Mouse (Mus musculus) kidney, postnatal 14 days (tissue): ENCODE measurements around the gene Zfp846.

ENCODE experiments used
- DNase-seq: peaks from one replicate; pipeline ENCODE4 v3.0.0; 2022; ENCODE audit warnings: mixed read lengths

The Zfp846 gene

GRCm38 (mm10) chr9:20638552-20638951 lies 57.5 kb downstream of the Zfp846 start:
- DNase-seq: no peak

DNA sequence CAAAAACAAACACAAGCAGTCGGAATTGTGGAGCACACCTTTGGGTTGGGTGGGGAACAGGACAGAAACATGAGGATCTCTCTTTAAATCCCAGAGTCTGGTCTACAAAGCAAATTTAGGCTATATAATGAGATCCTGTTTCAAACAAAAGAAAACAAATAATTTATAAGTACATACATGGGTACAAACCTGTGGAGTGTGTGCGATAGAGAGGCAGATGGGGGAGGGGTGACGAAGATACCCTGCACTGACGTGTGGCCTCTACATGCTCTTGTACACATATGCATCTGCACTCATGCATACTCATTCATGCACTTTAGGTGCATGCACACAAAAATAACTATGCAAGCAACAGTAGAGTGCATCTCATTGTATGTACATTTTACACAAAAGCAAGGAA lies 58.4 kb downstream of the Zfp846 start:
- no peak for DNase-seq

DNA sequence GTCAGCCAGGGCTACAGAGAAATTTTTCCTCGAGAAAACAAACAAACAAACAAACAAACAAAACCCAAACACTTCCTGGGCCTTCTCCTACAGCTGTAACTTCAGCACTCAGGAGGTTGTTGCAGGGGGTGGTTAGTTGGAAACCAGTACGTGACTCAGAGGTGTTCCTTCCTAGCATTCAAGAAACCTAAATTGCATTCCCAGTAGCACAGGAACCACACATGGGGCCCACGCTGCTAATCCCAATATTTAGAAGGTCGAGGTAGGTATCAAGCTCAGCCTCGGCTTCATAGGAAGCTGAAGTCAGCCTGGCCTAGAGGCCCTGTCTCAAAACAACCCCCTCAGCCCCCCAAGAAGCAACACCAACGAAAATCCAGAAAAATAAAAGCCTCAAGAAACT lies 60.4 kb downstream of the Zfp846 start:
- DNase-seq: no peak

DNA sequence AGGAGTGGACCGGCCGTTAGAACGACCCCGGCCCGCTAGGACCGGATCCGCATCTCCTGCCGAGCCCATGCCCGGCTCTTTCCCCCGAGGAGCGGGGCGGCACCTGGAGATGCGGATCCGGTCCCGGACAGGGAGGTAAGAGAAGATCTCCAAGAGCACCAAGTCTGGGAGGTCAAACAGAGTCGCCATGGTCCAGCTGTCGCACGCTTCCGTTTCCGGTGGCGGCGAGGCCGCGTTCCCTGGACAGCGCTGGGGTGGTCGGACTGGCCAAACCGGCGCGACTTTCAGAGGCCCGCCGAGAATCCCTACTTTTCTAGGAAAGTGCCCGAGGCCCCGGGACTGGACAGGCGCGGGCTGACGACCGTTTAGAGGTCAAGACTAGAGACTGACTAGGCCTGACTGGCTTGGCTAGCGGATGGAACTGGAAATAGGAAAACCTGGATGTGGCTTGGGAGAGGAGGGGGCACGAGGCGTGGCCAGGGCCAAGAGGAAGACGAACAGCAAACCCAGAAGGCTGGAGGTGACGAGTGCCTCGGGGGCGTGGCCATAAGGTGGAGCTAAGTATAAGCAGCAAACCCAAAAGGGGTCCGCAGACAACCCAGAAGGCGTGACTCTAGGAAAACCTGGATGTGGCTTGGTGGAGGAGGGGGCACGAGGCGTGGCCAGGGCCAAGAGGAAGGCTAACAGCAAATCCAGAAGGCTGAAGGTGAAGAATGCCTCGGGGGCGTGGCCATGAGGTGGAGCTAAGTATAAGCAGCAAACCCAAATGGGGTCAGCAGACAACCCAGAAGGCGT lies 61.2 kb downstream of the Zfp846 start, which contains the start of gene Ubl5:
Gene Ubl5, plus strand, starts transcription at position 778 of the 795 bp plus-strand sequence.
- DNase-seq: peak; percentile 94

DNA sequence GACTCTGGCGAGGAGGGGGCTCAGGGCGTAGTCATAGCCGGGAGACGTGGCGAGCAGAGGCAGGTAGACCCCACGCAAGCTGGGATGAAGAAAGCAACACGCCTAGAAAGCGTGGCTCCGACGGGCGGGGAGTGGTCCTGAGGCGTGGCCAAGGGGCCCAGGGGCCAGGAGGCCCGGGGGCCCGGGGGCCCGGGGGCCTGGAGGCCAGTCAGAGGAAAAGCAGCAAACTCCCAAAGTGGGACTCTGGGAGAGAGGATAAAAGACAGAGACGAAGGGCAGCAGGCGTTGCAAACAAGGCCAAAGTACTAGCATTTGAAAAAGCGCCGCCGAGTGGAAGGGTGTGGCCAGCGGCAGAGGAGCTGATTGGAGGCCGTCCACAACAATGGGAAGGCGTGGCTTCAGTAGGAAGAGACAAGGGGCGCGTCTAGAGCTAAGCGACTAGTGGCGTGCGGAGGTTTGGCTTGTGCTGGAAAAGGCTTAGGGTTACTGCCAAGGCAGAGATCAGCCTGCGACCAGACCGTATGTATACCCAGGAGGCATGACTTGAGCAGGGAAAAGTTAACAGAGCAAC lies 61.9 kb downstream of the Zfp846 start:
- DNase-seq: peak; percentile 91

DNA sequence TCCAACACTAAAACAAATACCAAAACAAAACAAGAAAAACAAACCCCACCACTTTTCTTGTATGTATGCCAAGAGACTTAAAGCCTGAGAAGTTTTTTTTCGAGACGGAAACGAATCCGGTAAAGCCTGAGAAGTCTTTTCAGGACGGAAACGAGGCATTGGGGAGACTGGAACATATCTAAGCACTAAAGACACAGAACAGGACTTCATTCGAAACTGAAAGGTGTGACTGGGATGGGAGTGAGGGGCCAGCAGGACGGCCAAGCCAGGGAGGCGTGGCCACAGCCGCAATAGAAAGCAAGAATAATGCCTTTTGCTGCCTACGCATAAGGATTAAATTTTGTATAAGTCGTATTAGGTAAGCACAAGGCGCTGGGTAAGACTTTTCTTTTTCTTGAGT lies 62.7 kb downstream of the Zfp846 start:
- DNase-seq: no peak

GRCm38 (mm10) chr9:20644360-20645081 lies 63.4 kb downstream of the Zfp846 start, which contains the start of gene Fbxl12:
Gene Fbxl12, minus strand, starts transcription at chr9:20644767.
- peak; percentile 83 for DNase-seq

DNA sequence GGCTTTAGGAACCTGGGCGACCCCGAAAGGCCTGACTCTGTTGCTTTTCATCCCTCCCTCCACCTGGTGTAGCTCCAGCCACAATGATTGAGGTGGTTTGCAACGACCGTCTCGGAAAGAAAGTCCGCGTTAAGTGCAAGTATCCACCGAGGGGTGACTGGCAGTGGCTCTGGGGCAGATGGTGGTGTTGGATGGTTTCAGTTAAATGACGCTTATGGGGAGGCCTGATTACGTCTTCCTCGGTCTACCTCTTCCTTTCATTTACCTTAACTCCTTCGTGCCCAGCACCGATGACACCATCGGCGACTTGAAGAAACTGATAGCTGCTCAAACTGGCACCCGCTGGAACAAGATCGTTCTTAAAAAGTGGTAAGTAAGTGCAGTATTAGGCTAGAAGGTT lies 64.0 kb downstream of the Zfp846 start:
- no peak for DNase-seq

DNA sequence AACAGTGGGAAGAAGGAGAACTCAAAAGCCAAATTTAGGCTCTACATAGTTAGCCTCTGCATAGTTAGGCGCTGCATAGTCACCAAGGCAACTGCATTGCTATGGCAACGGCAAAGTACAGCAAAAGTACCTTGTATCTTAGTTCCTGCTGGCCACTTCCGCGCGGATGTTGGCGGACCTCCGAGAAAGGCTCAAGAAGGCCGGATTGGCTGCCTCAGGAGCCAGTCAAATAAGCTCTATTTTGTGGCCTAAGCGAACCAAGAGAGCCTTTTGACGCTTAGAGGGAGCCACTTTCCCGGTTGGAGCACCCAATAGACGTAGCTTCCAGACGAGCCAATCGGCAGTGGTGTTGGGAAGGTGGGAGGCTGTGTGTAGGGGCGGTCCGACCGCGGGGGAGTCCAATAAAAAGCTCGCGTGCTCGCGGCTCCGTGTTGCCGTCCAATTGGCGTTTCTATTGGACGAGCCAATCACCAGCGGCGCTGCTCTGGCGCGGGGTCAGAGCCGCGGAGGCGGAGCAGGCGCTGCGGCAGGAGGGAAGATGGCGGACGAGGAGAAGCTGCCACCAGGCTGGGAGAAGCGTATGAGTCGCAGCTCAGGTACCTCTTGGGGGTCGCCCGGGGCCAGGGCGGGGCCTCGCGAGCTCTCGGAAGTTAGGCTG lies 70.6 kb downstream of the Zfp846 start, which contains the start of gene Pin1:
Gene Pin1, plus strand, starts transcription at position 494 of the 658 bp plus-strand sequence.
- DNase-seq: peak; percentile 100

DNA sequence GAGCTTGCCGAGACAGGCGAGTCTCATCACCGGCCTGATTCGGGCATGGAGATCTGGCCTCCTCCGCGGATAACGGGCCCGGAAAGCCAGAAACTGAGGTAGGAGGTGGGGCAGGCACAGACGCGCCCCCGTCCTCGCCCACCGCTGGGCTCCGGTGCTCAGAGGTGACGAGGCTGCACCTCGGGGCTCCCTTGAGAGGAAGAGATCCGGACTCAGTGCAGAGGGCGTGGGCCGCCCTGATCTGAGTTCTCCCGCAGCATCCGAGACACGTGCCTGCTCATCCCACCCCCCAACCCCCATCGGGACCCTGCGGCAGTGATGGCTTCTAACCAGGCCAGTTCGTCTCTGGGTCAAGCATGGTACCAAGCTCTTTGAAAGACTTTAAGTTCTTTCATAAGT lies 71.2 kb downstream of the Zfp846 start:
- no peak for DNase-seq

DNA sequence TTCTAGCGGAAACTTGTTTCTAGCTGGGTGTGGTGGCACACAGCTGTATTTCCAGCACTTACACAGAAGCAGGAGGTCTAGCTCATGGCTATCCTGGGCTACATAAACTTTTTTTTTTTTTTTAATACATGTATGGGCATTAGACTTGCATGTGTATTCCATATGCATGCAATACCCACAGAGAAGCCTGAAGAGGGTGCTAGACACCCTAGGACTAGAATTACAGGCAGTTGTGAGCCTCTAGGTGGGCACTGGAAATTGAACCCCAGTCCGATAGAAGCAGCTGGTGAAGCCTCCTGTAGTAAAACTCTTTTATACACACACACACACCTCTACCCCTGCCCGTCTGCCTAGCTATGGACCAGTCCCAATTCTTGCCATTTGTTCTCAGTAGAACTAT lies 72.8 kb downstream of the Zfp846 start:
- DNase-seq: no peak
